Mouse (Mus musculus): ENCODE data around the gene Insm2. TPM values are rescaled to one million over a fixed set of nuclear protein-coding genes. Genes with fewer than 3 reads are reported as not detected.
"Not testable (repeated sequence)": the region's sequence is repeated elsewhere in the genome, so short reads cannot be mapped to it uniquely, and the experiment has no call there.

The Insm2 gene
- polyA plus RNA-seq (2016; fragmentation: Nextera tagmentation; extraction: Ambion mirVana) = 0.40 and 0.46 TPM in 2 replicates

DNA sequence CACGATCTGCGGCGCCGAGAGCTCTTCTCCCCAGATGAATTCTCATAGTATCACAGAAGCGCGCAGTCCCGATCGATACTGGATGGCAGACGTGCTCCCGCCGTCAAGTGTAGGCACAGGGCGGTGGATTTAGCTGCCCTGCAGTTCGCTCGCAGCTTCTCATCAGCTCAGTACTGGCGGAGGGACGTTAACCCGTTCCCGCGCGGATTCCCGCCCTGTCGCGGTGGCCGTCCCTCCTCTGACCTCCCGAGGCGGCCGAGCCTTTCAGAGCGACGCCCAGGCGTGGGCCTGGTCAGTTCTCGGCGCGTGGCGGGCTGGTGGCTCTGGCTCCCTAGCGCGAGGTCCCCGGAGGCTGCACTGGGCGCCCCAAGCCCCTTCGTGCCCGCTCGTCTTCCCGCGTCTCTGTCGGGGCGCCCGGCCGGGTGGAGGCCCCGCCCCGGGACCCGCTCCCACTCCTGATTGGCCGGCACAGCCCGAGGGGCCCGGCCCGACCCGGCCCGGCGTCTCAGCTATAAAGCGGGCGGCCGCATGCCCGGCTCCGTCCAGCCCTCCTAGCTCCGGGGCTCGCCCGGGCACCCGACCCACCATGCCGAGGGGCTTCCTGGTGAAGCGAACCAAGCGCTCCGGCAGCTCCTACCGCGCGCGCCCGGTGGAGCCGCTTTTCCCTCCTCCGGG, at the start of gene Insm2:
TSS of gene Insm2 (plus strand) at position 541 of the 675 bp plus-strand sequence.
- Histone ChIP-seq H3K9me3 (replicated peaks) (no peaks in the 10 kb centered on the region), H3K36me3 (no peaks in the 10 kb centered on the region), H3K27ac (replicated peaks) (peak within 1 kb of the TSS; percentile 18; the same call in 1 of the 2 replicates), H3K4me3 (peak within 1 kb of the TSS; percentile 64), H3K27me3 (ENCODE audit: low read depth, poor library complexity, severe bottlenecking) (peaks cover 91% of the 10 kb centered on the region), H3K4me1 (peaks cover 30% of the 10 kb centered on the region)
- under 1% methylated on average over 77 of the region's 77 CpGs for WGBS
- peak; percentile 62 for DNase-seq (ENCODE audit: low spot score)

DNA sequence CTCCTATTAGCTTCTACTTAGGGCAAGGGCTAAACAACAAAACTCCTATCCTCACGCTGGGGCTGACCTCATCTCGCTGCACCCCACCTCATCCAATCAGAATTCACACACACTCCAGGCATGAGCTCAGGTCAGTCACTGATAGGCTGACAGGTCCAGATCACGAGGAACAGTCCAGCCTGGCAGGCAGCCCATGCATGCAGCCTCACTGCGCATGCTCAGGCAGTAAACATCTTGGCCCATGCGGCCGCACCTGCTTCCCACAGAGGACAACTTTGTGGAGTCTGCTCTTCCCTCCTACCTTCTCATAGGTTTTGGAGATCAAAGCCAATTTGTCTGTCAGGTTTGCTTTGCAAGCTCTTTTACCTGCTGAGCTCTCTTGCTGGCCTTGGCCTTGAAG, 44.3 kb upstream of the Insm2 start:
- DNase-seq (ENCODE audit: low spot score); H3K4me1 ChIP-seq; H3K4me3 ChIP-seq; H3K36me3 ChIP-seq; H3K27me3 ChIP-seq (ENCODE audit: low read depth, poor library complexity, severe bottlenecking); H3K9me3 ChIP-seq (replicated peaks); H3K27ac ChIP-seq (replicated peaks): not testable (repeated sequence)
- 92% methylated on average over 6 of the region's 6 CpGs for WGBS

DNA sequence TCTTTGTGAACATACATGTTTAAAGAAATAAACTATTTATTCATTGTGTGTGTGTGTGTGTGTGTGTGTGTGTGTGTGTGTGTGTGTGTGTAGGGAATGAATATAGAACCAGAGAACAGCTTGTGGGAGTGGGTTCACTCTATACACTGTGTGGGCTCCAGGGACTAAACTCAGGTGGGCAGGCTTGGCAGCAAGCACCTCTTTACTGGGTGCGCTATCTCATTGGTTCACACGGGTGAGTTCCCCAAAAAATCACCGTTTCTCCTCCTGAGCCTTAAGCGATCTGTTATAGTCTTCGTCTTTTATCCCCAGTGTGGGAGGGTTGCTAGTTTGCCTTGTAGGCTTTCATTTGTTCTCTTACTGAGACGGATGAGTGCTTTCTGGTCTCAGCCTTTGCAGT, 41.4 kb upstream of the Insm2 start:
- Histone ChIP-seq H3K4me1 (peaks cover 12% of the 10 kb centered on the region), H3K27ac (replicated peaks) (no peak overlapping the region), H3K36me3 (no peaks in the 10 kb centered on the region), H3K9me3 (replicated peaks) (no peaks in the 10 kb centered on the region), H3K27me3 (ENCODE audit: low read depth, poor library complexity, severe bottlenecking) (no peaks in the 10 kb centered on the region), H3K4me3 (no peak overlapping the region)
- 65% methylated on average over 6 of the region's 6 CpGs for WGBS
- no peak for DNase-seq (ENCODE audit: low spot score)

DNA sequence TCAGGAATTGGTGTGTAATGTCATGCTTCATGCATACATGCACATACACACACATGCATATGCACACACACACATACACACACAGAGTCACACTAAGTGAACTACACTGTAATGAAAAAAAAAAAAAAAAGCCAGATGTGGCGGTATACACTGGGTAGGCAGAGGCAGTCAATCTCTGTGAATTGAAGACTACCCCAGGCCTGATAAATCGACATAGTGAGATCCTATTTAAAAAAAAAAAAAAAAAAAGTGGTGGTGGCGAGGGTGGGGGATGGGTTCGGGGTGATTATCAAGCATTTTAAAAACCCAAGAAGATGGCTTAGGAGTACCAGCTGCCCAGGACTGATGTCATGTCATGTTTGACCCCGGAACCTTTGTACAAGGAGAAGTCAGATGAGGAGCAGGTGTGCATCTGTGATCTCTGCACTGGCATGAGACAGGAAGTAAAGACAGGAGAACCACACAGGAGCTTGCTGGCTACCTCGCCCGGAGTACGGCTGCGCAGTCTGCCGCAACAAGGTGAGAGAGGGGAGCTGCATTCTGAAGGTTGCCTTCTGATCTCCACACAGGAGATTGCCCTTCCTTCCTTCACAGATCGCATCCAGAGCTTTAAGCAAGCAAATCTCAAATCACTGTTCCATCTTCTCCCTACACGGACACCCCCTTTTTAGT, 39.9 kb upstream of the Insm2 start:
- no peak overlapping the region for H3K27ac ChIP-seq (replicated peaks)
- WGBS = 86% methylated on average over 12 of the region's 12 CpGs
- H3K36me3 ChIP-seq = no peaks in the 10 kb centered on the region
- no peaks in the 10 kb centered on the region for H3K9me3 ChIP-seq (replicated peaks)
- H3K4me1 ChIP-seq = peaks cover 12% of the 10 kb centered on the region
- DNase-seq (ENCODE audit: low spot score) = no peak
- no peaks in the 10 kb centered on the region for H3K27me3 ChIP-seq (ENCODE audit: low read depth, poor library complexity, severe bottlenecking)
- H3K4me3 ChIP-seq = no peak overlapping the region

DNA sequence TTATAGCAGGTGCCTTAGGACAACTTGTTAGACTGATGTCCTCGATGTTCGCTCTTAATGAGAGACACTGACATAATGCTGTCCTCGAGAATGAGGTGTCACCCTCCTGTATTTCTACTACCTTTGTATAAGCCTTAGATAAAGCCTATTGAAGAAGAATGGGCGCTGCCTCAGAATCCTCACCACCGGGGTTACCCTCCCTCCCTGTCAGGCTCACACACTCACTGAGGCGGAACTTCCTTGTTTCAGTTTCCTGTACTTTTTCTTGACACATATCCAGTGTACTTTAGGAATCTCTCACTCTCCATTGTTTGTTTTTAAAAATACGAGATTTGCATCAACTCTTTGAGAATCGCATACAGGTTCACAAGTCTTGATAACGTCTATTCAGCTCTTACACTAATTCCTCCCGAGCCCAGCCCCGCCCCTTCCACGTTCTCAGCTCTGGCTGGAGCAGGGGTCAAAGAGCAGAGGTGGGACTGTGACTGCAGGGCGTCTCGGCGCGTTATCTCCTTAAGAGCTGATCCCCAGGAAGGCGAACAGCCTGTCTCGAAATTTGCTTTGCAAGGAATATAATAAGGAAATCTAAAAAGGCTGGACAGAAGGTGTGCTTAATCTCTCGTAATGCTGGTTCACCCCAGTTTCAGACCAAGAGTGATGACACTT, 39.1 kb upstream of the Insm2 start:
- Histone ChIP-seq H3K9me3 (replicated peaks) (no peaks in the 10 kb centered on the region), H3K27ac (replicated peaks) (no peak overlapping the region), H3K36me3 (no peaks in the 10 kb centered on the region), H3K4me3 (peak overlapping the region; percentile 46), H3K27me3 (ENCODE audit: low read depth, poor library complexity, severe bottlenecking) (no peaks in the 10 kb centered on the region), H3K4me1 (peaks cover 12% of the 10 kb centered on the region)
- DNase-seq (ENCODE audit: low spot score) = peak; percentile 45
- 10% methylated on average over 19 of the region's 19 CpGs for WGBS

DNA sequence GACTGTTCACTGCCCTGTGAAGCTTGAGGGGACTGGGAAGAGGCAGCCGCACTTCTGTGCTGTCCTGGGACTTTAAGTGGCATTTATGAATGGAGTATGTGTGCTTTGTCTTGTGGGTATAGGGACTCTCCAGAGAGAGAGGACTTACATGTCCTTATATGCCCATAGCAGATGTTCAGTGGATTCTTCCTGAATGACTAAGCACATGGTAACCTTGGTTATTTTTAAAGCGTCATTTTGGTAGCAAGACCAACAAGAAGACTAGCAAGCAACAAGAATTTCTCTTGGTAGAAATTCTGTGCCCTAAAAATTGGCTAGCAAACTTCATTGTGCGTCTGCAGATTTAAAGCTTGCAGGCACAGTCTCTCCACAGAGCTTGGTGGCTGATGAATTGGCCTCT, 35.5 kb upstream of the Insm2 start:
- Histone ChIP-seq H3K4me1 (peaks cover 12% of the 10 kb centered on the region), H3K4me3 (no peak overlapping the region), H3K27me3 (ENCODE audit: low read depth, poor library complexity, severe bottlenecking) (no peaks in the 10 kb centered on the region), H3K36me3 (no peaks in the 10 kb centered on the region), H3K9me3 (replicated peaks) (no peaks in the 10 kb centered on the region), H3K27ac (replicated peaks) (no peak overlapping the region)
- 92% methylated on average over 3 of the region's 3 CpGs for WGBS
- DNase-seq (ENCODE audit: low spot score) = no peak

DNA sequence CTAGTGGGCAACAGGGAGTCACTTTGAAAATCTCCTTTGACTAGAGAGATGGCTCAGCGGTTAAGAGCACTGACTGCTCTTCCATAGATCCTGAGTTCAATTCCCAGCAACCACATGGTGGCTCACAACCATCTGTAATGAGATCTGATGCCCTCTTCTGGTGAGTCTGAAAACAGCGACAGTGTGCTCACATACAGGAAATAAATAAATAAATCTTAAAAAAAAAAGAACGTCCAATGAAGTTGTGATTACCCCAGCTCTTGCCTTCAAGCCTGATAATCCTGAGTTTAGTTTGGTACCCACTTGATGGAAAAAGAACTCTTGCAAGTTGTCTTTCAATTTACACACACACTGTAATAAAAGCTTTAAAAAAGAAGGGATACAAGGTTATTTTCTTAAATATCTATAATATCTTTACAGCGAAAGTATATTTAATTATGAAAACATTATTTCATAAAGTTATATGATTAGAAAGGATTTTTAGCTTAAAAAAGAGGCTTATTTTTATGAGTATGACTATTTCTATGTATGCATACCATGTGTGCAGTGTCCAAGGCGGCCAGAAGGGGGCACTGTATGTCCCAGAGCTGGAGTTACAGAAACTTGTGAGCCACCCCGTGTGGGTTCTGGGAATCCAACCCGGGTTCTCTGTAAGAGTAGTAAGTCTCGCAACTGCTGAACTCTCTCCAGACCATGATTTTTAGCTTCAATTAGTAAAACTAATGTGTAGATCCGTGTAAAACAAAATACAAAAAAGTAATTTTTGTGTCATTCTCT, 34.9 kb upstream of the Insm2 start:
- Histone ChIP-seq H3K4me3 (no peak overlapping the region), H3K4me1 (peaks cover 12% of the 10 kb centered on the region), H3K9me3 (replicated peaks) (no peaks in the 10 kb centered on the region), H3K36me3 (no peaks in the 10 kb centered on the region), H3K27ac (replicated peaks) (no peak overlapping the region), H3K27me3 (ENCODE audit: low read depth, poor library complexity, severe bottlenecking) (no peaks in the 10 kb centered on the region)
- no peak for DNase-seq (ENCODE audit: low spot score)
- WGBS = 87% methylated on average over 9 of the region's 9 CpGs

DNA sequence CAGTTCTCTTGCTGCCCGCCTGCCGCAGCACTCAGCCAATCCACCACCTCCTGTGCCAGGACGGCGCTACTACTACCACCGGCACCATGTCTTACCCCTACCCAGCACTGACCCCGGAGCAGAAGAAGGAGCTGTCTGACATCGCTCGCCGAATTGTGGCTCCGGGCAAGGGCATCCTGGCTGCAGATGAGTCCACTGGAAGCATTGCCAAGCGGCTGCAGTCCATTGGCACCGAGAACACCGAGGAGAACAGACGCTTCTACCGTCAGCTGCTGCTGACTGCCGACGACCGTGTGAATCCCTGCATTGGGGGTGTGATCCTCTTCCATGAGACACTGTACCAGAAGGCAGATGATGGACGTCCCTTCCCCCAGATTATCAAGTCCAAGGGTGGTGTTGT, 34.0 kb upstream of the Insm2 start, which contains the start of gene Aldoart2:
TSS of gene Aldoart2 (plus strand) at position 34 of the 400 bp plus-strand sequence.
- H3K4me3 ChIP-seq = no peak within 1 kb of the TSS
- H3K27ac ChIP-seq (replicated peaks) = no peak within 1 kb of the TSS
- no peaks in the 10 kb centered on the region for H3K9me3 ChIP-seq (replicated peaks)
- peaks cover 4% of the 10 kb centered on the region for H3K4me1 ChIP-seq
- H3K36me3 ChIP-seq = no peaks in the 10 kb centered on the region
- 95% methylated on average over 19 of the region's 19 CpGs for WGBS
- no peak for DNase-seq (ENCODE audit: low spot score)
- H3K27me3 ChIP-seq (ENCODE audit: low read depth, poor library complexity, severe bottlenecking) = no peaks in the 10 kb centered on the region

DNA sequence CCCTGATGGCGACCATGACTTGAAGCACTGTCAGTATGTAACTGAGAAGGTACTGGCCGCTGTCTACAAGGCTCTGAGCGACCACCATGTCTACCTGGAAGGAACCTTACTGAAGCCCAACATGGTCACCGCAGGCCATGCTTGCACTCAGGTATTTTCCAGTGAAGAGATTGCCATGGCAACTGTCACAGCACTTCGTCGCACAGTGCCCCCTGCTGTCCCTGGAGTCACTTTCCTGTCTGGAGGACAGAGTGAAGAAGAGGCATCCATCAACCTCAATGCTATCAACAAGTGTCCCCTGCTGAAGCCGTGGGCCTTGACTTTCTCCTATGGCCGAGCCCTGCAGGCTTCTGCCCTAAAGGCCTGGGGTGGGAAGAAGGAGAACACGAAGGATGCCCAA, 33.4 kb upstream of the Insm2 start:
- H3K9me3 ChIP-seq (replicated peaks) = no peaks in the 10 kb centered on the region

DNA sequence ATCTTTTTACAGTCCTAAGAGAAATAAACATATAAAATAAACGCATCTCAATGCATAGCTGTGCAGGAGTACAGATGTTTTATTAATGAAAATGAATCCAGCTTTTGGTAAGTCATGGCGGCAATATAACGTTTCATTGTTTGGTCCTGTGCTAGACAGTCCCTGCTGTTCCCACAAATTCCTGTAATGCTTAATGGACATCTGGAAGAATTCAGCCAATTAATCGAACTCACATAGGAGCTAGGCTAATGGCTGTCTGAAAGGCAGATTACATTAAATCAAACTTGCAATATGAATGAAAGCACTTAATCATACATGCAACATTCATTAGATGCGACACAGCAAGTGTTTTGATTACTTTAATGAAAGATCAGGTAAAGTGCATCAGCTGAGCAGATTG, 32.4 kb upstream of the Insm2 start:
- H3K36me3 ChIP-seq = no peaks in the 10 kb centered on the region
- H3K9me3 ChIP-seq (replicated peaks) = no peaks in the 10 kb centered on the region
- 90% methylated on average over 5 of the region's 5 CpGs for WGBS
- H3K4me1 ChIP-seq = no peaks in the 10 kb centered on the region
- H3K4me3 ChIP-seq = no peak overlapping the region
- DNase-seq (ENCODE audit: low spot score) = no peak
- H3K27me3 ChIP-seq (ENCODE audit: low read depth, poor library complexity, severe bottlenecking) = no peaks in the 10 kb centered on the region
- no peak overlapping the region for H3K27ac ChIP-seq (replicated peaks)

More for the DNA sequence above, 33.4 kb upstream of the Insm2 start:
- Histone ChIP-seq H3K27ac (replicated peaks) (no peak overlapping the region), H3K27me3 (ENCODE audit: low read depth, poor library complexity, severe bottlenecking) (no peaks in the 10 kb centered on the region), H3K4me1 (no peaks in the 10 kb centered on the region), H3K36me3 (no peaks in the 10 kb centered on the region), H3K4me3 (no peak overlapping the region)
- no peak for DNase-seq (ENCODE audit: low spot score)
- 81% methylated on average over 9 of the region's 9 CpGs for WGBS

DNA sequence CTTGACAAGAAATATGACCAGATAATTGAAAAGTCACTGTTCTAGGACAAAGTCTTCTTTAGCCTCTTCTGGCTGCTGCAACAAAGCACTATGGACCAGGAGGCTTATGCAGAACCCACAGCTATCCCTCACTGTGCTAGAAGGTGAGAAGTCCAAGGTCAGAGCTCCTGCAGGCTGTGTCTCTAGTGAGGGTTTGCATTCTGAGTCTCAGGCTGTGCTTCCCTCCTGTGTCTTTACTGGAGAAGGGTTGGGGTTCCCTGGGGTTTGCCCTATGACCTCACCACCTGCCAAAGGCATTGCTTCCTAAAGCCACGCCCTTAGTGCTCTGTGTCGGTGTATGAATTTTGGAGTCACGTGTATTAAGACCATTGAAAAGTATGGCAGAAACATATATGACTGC, 30.8 kb upstream of the Insm2 start:
- no peak for DNase-seq (ENCODE audit: low spot score)
- Histone ChIP-seq H3K9me3 (replicated peaks) (no peaks in the 10 kb centered on the region), H3K36me3 (no peaks in the 10 kb centered on the region), H3K4me3 (no peak overlapping the region), H3K27ac (replicated peaks) (no peak overlapping the region), H3K27me3 (ENCODE audit: low read depth, poor library complexity, severe bottlenecking) (no peaks in the 10 kb centered on the region), H3K4me1 (peaks cover 6% of the 10 kb centered on the region; the same call in 1 of the 2 replicates)
- WGBS = 82% methylated on average over 3 of the region's 3 CpGs

DNA sequence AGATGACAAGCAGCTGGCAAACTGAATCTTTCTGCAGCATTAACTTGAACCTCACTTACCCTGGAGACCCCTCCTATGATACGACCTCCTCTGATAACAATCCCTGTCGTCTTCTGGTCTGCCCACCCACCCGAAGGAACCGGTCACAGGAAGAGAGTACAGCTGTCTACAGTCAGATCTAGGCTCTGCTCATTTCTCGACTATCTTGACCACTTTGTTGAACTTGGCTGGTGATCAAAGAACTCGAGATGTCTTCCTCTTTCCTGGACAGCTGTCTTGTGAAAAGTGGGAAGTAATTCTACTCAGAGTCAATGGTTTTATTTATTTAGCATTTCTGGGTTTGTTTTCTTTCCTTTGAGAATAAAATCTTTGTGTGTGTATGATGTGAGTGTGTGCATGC, 29.6 kb upstream of the Insm2 start:
- H3K9me3 ChIP-seq (replicated peaks) = no peaks in the 10 kb centered on the region
- no peak for DNase-seq (ENCODE audit: low spot score)
- H3K4me1 ChIP-seq = peaks cover 13% of the 10 kb centered on the region
- H3K27ac ChIP-seq (replicated peaks) = no peak overlapping the region
- 86% methylated on average over 6 of the region's 6 CpGs for WGBS
- no peaks in the 10 kb centered on the region for H3K36me3 ChIP-seq
- no peaks in the 10 kb centered on the region for H3K27me3 ChIP-seq (ENCODE audit: low read depth, poor library complexity, severe bottlenecking)
- H3K4me3 ChIP-seq = no peak overlapping the region

All from midbrain, embryonic 10.5 days (tissue).